Mouse (Mus musculus): ENCODE data around the gene Pank4.
A peak's percentile ranks its signal among the peaks of the same experiment; 100 is the strongest.

Gene Pank4

DNA sequence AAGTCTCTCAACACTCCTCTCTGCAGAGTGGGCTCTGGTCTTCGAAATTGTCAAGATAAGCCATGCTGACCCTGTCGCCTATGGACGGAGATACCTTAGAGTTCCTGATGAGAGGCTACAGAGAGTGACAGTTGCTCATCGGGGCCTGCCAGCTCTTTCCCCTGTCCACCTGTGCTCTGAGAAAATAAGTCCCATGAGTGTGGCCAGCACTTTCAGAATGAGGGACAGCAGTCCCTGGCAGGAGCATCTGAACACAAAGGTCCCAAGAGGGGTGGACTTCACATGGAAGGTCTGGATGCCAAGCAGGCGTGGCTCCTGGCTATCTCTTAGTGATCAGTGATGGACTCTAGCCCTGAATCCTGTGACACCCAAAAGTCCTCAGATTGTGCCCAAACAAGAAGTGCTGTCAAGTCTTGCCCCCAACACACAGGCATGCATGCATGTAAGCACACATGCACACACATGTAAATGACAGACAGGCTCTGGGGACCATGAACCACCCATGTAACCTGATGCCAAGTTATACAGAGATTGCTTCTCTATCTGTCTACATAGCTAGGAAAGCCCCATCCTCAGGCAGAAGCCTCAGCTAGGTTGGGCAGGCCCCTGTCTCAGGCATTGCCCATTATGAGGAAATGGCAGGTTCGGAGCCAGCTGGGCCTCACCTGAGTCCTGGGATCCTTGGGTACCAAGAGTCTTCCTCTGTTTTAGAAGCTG, 20.4 kb upstream of the Pank4 start:
- no peak for DNase-seq

DNA sequence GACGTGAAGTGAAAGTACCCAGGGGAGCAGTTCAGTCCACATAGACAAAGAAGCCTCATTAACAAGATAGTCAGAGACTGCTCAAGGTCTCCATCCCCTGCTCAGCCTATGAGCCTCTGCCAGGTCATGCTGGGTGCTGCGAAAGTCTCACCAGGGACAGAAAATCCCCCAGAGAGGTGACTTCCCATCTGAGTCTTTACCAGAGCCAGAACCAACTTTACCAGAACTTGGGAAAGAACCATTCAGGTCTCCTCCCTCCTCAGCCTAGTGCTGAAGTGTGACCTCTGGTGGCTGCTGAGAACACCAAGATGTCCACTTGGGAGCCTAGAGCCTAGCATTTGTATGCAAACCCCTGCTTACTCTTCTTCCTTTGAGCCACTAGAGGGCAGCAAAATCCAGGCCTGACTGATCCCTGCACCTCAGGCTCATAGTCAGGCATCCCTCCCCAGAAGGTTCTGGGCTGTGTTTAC, 19.8 kb upstream of the Pank4 start:
- peak; percentile 85 for DNase-seq

GRCm38 (mm10) chr4:154946319-154946718, 17.6 kb upstream of the Pank4 start:
- peak; percentile 75 for DNase-seq

- DNase-seq, result peak; percentile 40
Measured at GRCm38 (mm10) chr4:154948066-154948939, 15.6 kb upstream of the Pank4 start.

GRCm38 (mm10) chr4:154948940-154949588, 14.9 kb upstream of the Pank4 start:
- no peak for DNase-seq

GRCm38 (mm10) chr4:154949589-154949982, 14.3 kb upstream of the Pank4 start:
- DNase-seq, result no peak

DNA sequence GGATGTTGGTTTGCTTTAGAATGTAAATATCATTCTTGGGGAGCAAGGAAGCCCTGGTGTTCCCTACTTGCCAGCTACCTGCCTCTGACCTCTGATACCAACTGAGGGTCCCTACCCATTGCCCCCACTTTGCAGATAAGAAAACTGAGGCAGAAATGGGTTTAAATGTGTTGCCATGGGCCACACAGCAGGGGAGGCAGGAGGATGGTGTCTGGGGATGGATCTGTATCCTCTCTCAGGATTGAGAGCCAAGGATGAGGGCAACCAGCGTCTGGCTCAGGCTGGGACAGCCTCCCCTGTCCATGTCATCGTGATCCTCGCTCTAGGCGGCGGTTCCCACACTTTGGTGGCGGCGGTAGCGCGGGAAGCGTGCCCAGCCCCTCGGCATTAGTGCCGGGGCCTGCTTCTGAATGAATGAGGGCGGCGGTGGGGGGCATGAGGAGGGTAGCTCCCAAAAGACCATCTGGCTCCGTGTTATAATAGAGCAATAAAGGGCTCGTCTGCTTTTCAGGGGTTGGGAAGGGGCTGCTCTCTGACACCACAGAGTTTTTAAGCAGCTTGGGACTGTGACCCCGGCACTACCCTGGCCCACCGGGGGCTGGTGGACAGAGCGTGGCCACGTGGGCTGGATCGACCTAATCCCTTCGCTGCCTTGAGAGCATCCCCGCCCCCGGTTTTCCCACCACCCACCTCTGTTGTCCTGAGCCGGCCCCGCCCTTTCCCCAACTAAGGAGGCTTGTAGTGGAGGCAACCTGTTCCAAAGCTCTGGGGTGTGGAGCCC, 11.3 kb upstream of the Pank4 start:
- DNase-seq, result peak; percentile 32

DNA sequence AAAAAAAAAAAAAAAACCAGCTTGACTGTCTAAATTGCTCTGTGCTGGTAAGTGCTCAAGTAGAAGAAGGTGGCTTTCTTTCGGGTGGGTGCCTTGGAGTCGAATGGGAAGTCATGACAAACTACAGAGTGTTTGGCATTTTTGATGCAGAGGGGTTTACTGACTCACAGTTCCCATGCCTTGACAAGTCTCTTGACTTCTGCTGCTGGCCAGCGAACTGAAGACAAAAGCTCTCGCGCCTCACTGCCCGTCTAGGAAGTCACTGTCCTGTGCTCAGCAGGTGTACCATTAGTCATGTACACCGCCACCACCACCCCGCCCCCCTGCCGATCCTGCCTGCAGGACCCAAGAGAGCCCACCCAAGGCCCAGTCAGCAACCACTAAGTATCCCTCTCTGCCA, 7.3 kb upstream of the Pank4 start:
- DNase-seq, result no peak

GRCm38 (mm10) chr4:154957289-154957993, 6.5 kb upstream of the Pank4 start:
- DNase-seq, result peak; percentile 22

DNA sequence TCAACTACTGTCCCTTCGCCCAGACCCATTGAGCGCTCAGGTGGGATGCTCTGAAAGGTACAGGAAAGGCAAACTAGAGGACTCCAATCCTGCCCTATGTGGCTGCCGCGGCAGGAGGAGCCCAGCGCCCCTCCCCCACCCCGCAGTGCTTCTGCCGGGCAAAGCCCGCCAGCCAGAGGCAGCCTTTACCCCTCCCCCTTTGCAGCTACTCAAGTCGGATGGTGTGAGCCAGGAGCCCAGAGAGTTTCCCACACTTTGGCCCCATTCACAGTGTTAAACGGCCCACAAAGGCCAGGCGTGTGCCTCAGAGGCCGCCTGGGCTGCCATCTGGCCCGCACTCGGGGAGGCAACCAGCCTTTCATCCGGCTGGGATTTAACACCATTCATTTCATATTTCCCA, 5.8 kb upstream of the Pank4 start:
- peak; percentile 80 for DNase-seq

DNA sequence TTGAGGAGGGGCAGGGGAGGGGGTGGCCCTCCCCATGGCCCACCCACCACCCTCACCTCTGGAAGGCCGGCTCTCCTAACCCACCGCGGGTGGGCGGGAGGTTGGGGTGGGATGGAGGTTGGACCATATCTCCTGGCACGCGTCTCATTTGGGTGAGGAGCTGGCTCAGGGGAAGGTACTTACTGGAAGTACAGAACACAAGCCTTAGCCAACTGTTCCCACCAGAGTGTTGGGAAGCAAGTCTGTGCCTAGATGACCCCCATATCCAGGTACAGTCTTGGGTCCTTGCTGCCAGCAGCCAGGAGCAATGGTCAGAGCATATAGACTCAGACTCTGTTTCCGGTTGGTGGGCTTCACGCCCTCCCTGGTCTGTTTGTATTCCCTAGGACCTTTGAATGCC, 5.3 kb upstream of the Pank4 start:
- DNase-seq, result peak; percentile 51

DNA sequence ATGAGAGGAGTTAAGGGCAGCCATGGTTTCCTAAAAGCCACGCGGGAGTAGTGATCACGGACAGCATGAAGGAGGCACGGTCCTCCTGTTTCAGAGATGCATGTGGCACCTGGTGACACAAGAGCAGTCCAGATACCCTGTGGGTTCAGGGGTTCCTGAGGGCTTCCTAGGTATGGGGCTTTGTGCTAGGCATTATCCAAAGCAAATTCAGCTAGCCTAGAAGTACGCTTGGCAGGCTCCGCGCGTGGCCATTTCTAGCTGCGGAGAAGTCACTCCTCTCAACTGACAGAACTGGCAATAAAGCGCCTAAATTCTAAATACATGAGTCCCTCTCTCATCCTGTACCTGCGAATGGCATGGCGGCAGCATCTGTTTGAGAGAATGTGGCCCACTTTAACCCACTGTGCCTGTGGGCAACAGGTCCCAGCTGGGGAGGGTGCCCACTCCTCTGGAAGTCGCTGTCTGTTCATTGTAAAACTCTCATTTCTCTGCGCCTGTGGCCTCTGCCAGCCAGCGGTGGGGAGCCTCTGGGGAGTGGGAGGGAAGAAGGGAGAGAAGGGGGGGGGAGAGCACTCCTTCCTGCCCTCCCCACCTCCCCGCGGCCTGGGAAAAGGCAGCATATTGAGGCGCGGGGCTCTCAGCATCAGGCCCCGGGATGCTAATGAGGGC, 3.8 kb upstream of the Pank4 start:
- DNase-seq, result no peak

DNA sequence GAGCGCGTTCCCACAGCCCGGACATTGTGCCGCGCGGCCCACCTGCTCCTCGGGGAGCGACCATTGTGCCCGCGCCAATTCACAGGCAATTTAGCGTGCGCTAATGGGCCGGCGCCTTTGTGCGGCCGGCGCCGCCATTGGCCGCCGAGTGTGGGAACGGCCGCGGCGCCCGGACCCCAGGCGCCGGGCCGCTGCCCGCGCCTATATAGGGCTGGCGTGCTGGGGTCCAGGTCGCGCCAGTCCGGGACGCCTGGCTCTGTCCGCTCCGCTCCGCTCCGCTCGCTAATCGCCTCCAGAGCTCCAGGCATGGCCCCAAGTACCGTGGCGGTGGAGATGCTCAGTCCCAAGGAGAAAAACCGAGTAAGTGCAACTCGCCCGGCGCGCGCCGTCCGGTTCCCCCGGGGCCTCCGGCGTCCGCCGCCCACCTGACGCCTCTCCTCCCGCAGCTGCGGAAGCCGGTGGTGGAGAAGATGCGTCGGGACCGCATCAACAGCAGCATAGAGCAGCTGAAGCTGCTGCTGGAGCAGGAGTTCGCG, 3.2 kb upstream of the Pank4 start, which contains the start of gene Hes5:
TSS of gene Hes5 (plus strand) at position 234 of the 536 bp plus-strand sequence.
- DNase-seq, result no peak

GRCm38 (mm10) chr4:154961226-154961738, 2.6 kb upstream of the Pank4 start:
- DNase-seq, result no peak

DNA sequence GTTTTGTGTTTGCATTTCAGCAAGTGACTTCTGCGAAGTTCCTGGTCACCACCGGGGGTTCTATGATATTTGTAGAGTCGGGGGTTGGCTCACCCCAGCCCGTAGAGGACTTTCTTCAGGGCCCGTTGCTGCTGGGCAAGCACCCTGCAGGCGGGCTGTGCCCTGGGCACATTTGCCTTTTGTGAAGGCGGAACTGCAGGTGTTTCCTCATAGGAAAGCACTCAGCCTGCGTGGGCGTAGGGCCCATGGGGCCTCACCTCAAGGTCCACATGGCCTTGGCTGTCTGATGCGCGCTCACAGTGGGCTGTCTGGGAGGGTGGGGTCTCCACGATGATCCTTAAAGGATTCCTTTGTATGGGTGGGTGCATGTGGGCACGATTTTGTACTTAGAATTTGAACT, 2.0 kb upstream of the Pank4 start:
- DNase-seq, result peak; percentile 68

DNA sequence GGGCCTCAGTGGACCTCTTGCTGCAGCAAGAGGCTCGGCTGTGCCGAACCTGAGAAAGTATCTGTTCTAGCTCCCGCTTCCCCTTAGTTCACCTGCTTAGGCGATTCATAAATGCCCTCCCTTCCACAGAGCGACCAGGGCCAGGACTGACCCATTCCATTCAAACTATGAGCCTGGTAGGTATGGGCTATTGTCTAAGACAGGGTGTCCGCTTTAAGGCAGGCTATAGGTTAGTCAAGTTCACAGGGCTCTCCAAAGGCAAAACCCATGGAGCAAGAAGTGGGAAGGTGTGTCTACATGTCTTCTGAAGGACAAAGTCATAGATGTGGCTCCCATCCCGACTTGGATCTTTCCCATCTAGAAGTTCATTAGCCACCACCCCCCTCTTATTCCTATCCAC, 1.2 kb upstream of the Pank4 start:
- DNase-seq, result no peak

GRCm38 (mm10) chr4:154963190-154963836, 610 bp upstream of the Pank4 start:
- DNase-seq, result peak; percentile 68

DNA sequence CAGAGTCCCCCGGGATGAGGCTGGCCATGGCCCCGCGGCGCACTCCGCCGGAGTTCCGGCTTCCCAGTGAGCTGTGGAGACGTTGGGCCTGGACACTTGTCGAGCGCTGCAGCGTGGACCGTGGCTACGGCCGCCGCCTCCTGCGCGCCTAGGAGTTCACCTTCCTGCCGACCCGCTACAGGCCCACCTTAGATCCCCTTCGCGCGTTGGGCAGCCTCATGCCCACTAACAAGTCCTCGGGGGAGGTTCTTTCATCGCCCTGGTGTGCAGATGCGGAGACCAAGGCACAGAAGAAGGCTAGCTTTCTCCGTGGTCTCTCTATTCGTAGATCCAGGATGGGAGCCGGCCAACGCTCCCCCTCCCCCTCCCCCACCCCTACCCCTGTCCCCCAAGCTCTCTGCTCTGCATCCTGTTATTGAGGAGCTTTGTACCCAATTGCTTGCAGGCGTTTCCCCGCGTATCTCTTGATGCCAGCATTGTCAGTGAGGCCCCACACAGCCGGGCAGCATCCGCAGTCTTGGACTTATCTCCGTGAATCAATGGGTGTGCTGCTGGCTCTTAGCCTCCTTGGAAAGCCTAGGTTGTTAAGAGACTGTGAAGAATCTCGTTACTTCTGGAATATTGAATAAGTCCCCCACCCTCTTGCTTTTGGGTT, 785 bp downstream of the Pank4 start:
- DNase-seq, result no peak

DNA sequence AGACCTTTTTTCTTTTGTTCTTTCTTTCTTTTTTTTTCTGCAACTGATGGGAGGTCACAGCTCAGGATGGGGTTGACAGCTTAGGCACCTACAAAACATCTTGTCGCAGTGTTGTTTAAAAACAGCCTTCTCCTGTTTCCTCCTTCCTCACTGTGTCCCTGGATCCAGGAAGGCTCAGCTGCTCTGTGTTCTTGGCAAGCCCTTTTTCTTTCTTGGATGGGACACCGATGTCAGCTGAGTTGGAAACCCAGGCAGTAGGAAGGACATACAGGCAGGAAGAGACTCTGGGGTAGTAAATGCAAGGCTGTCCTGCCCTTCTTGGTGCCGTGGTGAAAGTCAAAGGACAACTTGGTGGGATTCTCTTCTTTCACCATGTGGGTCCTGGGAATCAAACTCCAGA, 1.9 kb downstream of the Pank4 start:
- no peak for DNase-seq

- DNase-seq, result peak; percentile 68
Measured at GRCm38 (mm10) chr4:154967173-154967572, 3.2 kb downstream of the Pank4 start.

Data from cerebellum, adult 11-12 months (tissue).